Mouse (Mus musculus): ENCODE measurements at regions not wholly inside any gene's neighbourhood (a gene's known extent, or its start where the extent isn't known, plus 50 kb on each side); places are given as distances from the start of the nearest gene placed in this dataset.

- Histone ChIP-seq H3K27ac (no peak overlapping the region), H3K36me3 (ENCODE audit: control insufficient read depth, insufficient read depth, low read length) (no peaks in the 10 kb centered on the region), H3K4me3 (no peak overlapping the region), H3K9ac (ENCODE audit: low read depth, low read length) (no peak overlapping the region), H3K4me1 (ENCODE audit: control insufficient read depth, insufficient read depth, low read length) (no peaks in the 10 kb centered on the region), H3K79me2 (replicated peaks; ENCODE audit: control insufficient read depth, insufficient read depth, low read length) (no peaks in the 10 kb centered on the region), H3K27me3 (ENCODE audit: control insufficient read depth, insufficient read depth, low read length) (no peaks in the 10 kb centered on the region)
- WGBS: 87% methylated on average over 6 of the region's 6 CpGs
- TF ChIP-seq EP300 (IDR thresholded peaks at IDR 0.05; ENCODE audit: insufficient read depth, low read depth, low read length): no peak
- intact Hi-C loops (cut with DNase I): no loop called here
- no peak for DNase-seq
Observed at GRCm38 (mm10) chr13:90245997-90246765, 156.8 kb upstream of the Xrcc4 start.

GRCm38 (mm10) chr13:90238331-90238730, 148.9 kb upstream of the Xrcc4 start:
- no peak overlapping the region for H3K9ac ChIP-seq (ENCODE audit: low read depth, low read length)
- no peaks in the 10 kb centered on the region for H3K27me3 ChIP-seq (ENCODE audit: control insufficient read depth, insufficient read depth, low read length)
- H3K36me3 ChIP-seq (ENCODE audit: control insufficient read depth, insufficient read depth, low read length): no peaks in the 10 kb centered on the region
- no peak for DNase-seq
- no peak overlapping the region for H3K27ac ChIP-seq
- no peaks in the 10 kb centered on the region for H3K79me2 ChIP-seq (replicated peaks; ENCODE audit: control insufficient read depth, insufficient read depth, low read length)
- no peaks in the 10 kb centered on the region for H3K4me1 ChIP-seq (ENCODE audit: control insufficient read depth, insufficient read depth, low read length)
- intact Hi-C loops (cut with DNase I): no loop called here
- 60% methylated on average over 4 of the region's 4 CpGs for WGBS
- H3K4me3 ChIP-seq: no peak overlapping the region
- no peak for TF ChIP-seq POLR2A (IDR thresholded peaks at IDR 0.05; ENCODE audit: insufficient read depth, low read depth, low read length)

GRCm38 (mm10) chr13:90233986-90234385, 144.6 kb upstream of the Xrcc4 start:
- H3K27ac ChIP-seq: no peak overlapping the region
- TF ChIP-seq CTCF (IDR thresholded peaks at IDR 0.05) (no peak), EP300 (IDR thresholded peaks at IDR 0.05; ENCODE audit: insufficient read depth, low read depth, low read length) (no peak), POLR2A (IDR thresholded peaks at IDR 0.05; ENCODE audit: insufficient read depth, low read depth, low read length) (no peak)
- no peak overlapping the region for H3K9ac ChIP-seq (ENCODE audit: low read depth, low read length)
- H3K79me2 ChIP-seq (replicated peaks; ENCODE audit: control insufficient read depth, insufficient read depth, low read length): no peaks in the 10 kb centered on the region
- H3K36me3 ChIP-seq (ENCODE audit: control insufficient read depth, insufficient read depth, low read length): no peaks in the 10 kb centered on the region
- WGBS: 83% methylated on average over 1 of the region's 1 CpGs
- no peaks in the 10 kb centered on the region for H3K4me1 ChIP-seq (ENCODE audit: control insufficient read depth, insufficient read depth, low read length)
- no peak overlapping the region for H3K4me3 ChIP-seq
- intact Hi-C loops (cut with DNase I): no loop called here
- no peaks in the 10 kb centered on the region for H3K27me3 ChIP-seq (ENCODE audit: control insufficient read depth, insufficient read depth, low read length)
- DNase-seq: no peak

GRCm38 (mm10) chr13:90233561-90233960, 144.2 kb upstream of the Xrcc4 start:
- no peak overlapping the region for H3K9ac ChIP-seq (ENCODE audit: low read depth, low read length)
- no peak for TF ChIP-seq CTCF (IDR thresholded peaks at IDR 0.05)
- no peak for TF ChIP-seq EP300 (IDR thresholded peaks at IDR 0.05; ENCODE audit: insufficient read depth, low read depth, low read length)
- TF ChIP-seq POLR2A (IDR thresholded peaks at IDR 0.05; ENCODE audit: insufficient read depth, low read depth, low read length): no peak
- intact Hi-C loops (cut with DNase I): no loop called here
- H3K36me3 ChIP-seq (ENCODE audit: control insufficient read depth, insufficient read depth, low read length): no peaks in the 10 kb centered on the region
- H3K27ac ChIP-seq: no peak overlapping the region
- H3K27me3 ChIP-seq (ENCODE audit: control insufficient read depth, insufficient read depth, low read length): no peaks in the 10 kb centered on the region
- H3K79me2 ChIP-seq (replicated peaks; ENCODE audit: control insufficient read depth, insufficient read depth, low read length): no peaks in the 10 kb centered on the region
- no peaks in the 10 kb centered on the region for H3K4me1 ChIP-seq (ENCODE audit: control insufficient read depth, insufficient read depth, low read length)
- no peak for DNase-seq
- WGBS: 61% methylated on average over 3 of the region's 3 CpGs
- H3K4me3 ChIP-seq: no peak overlapping the region

GRCm38 (mm10) chr13:90229106-90229505, 139.7 kb upstream of the Xrcc4 start:
- no peak overlapping the region for H3K27ac ChIP-seq
- H3K36me3 ChIP-seq (ENCODE audit: control insufficient read depth, insufficient read depth, low read length): no peaks in the 10 kb centered on the region
- WGBS: 84% methylated on average over 2 of the region's 2 CpGs
- no peak overlapping the region for H3K4me3 ChIP-seq
- H3K79me2 ChIP-seq (replicated peaks; ENCODE audit: control insufficient read depth, insufficient read depth, low read length): no peaks in the 10 kb centered on the region
- TF ChIP-seq POLR2A (IDR thresholded peaks at IDR 0.05; ENCODE audit: insufficient read depth, low read depth, low read length) (no peak), EP300 (IDR thresholded peaks at IDR 0.05; ENCODE audit: insufficient read depth, low read depth, low read length) (no peak), CTCF (IDR thresholded peaks at IDR 0.05) (no peak)
- H3K9ac ChIP-seq (ENCODE audit: low read depth, low read length): no peak overlapping the region
- intact Hi-C loops (cut with DNase I): no loop called here
- H3K4me1 ChIP-seq (ENCODE audit: control insufficient read depth, insufficient read depth, low read length): no peaks in the 10 kb centered on the region
- DNase-seq: no peak
- H3K27me3 ChIP-seq (ENCODE audit: control insufficient read depth, insufficient read depth, low read length): no peaks in the 10 kb centered on the region

GRCm38 (mm10) chr13:90226212-90226611, 136.8 kb upstream of the Xrcc4 start:
- H3K27me3 ChIP-seq (ENCODE audit: control insufficient read depth, insufficient read depth, low read length): no peaks in the 10 kb centered on the region
- H3K4me3 ChIP-seq: no peak overlapping the region
- no peak for DNase-seq
- H3K36me3 ChIP-seq (ENCODE audit: control insufficient read depth, insufficient read depth, low read length): no peaks in the 10 kb centered on the region
- WGBS: 91% methylated on average over 2 of the region's 2 CpGs
- H3K27ac ChIP-seq: no peak overlapping the region
- no peaks in the 10 kb centered on the region for H3K79me2 ChIP-seq (replicated peaks; ENCODE audit: control insufficient read depth, insufficient read depth, low read length)
- no peak overlapping the region for H3K9ac ChIP-seq (ENCODE audit: low read depth, low read length)
- no peaks in the 10 kb centered on the region for H3K4me1 ChIP-seq (ENCODE audit: control insufficient read depth, insufficient read depth, low read length)
- intact Hi-C loops (cut with DNase I): no loop called here
- no peak for TF ChIP-seq CTCF (IDR thresholded peaks at IDR 0.05)
- TF ChIP-seq POLR2A (IDR thresholded peaks at IDR 0.05; ENCODE audit: insufficient read depth, low read depth, low read length): no peak
- TF ChIP-seq EP300 (IDR thresholded peaks at IDR 0.05; ENCODE audit: insufficient read depth, low read depth, low read length): no peak
